Mouse (Mus musculus): ENCODE results near the gene Otulin.

DNA sequence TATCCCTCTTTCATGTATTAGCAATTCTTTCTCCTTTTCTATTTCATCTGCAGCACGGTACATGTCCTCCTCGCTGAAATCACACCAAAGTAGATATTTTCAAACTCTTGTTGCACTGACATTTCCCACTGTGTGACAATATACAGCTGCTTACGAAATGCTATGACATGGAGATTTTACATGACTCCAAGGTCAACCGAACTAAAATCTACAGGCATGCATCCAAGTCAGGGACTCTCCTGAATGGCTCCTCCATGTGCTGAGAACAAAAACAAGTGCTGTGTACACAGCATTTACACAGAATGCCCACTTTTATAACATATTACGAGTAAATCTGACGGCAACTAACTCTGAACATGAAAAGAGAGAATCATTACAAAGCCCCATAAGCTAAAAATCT, 7.2 kb downstream of the Otulin start:
- TF ChIP-seq POLR2A (IDR thresholded peaks at IDR 0.05; ENCODE audit: low read depth, low read length) (no peak), CTCF (conservative IDR thresholded peaks at IDR 0.05; ENCODE audit: insufficient read depth, insufficient read length, low read depth, low read length) (no peak)

Data from kidney, adult 2 months (tissue).